Mouse (Mus musculus): ENCODE results near the gene Hist1h4c.

Gene Hist1h4c

GRCm38 (mm10) chr13:23698300-23698693 lies at the start of gene Hist1h4c:
TSS of gene Hist1h4c (minus strand) at chr13:23698454.
- DNase-seq (ENCODE audit: low read depth), result peak; percentile 99

- DNase-seq (ENCODE audit: low read depth), result no peak
These were observed 49.6 kb upstream of the Hist1h4c start for GRCm38 (mm10) chr13:23747892-23748288.

- DNase-seq (ENCODE audit: low read depth), result no peak
These were observed 49.0 kb upstream of the Hist1h4c start for GRCm38 (mm10) chr13:23747081-23747891.

- peak; percentile 82 for DNase-seq (ENCODE audit: low read depth)
These were observed 48.2 kb upstream of the Hist1h4c start, which contains the start of gene Hist1h2bb for GRCm38 (mm10) chr13:23746201-23747080. TSS of gene Hist1h2bb (plus strand) at chr13:23746734.

- DNase-seq (ENCODE audit: low read depth), result peak; percentile 89
These were observed 47.3 kb upstream of the Hist1h4c start, which contains the start of gene Hist1h3c for GRCm38 (mm10) chr13:23745381-23746161. TSS of gene Hist1h3c (minus strand) at chr13:23745602.

- no peak for DNase-seq (ENCODE audit: low read depth)
These were observed 46.4 kb upstream of the Hist1h4c start for GRCm38 (mm10) chr13:23744421-23745380.

GRCm38 (mm10) chr13:23743963-23744362 lies 45.7 kb upstream of the Hist1h4c start:
- DNase-seq (ENCODE audit: low read depth), result no peak

GRCm38 (mm10) chr13:23743215-23743614 lies 45.0 kb upstream of the Hist1h4c start:
- DNase-seq (ENCODE audit: low read depth), result no peak

GRCm38 (mm10) chr13:23742007-23742406 lies 43.8 kb upstream of the Hist1h4c start:
- DNase-seq (ENCODE audit: low read depth), result no peak

GRCm38 (mm10) chr13:23740910-23741309 lies 42.7 kb upstream of the Hist1h4c start:
- DNase-seq (ENCODE audit: low read depth), result no peak

GRCm38 (mm10) chr13:23740256-23740840 lies 42.1 kb upstream of the Hist1h4c start:
- DNase-seq (ENCODE audit: low read depth), result no peak

GRCm38 (mm10) chr13:23739922-23740252 lies 41.6 kb upstream of the Hist1h4c start:
- DNase-seq (ENCODE audit: low read depth), result no peak

- no peak for DNase-seq (ENCODE audit: low read depth)
These were observed 41.0 kb upstream of the Hist1h4c start for GRCm38 (mm10) chr13:23739069-23739921.

- peak; percentile 88 for DNase-seq (ENCODE audit: low read depth)
These were observed 40.4 kb upstream of the Hist1h4c start, which contains the start of gene Hist1h1c for GRCm38 (mm10) chr13:23738677-23739068. TSS of gene Hist1h1c (plus strand) at chr13:23738808.

- DNase-seq (ENCODE audit: low read depth), result no peak
These were observed 39.8 kb upstream of the Hist1h4c start for GRCm38 (mm10) chr13:23738041-23738440.

- no peak for DNase-seq (ENCODE audit: low read depth)
These were observed 38.8 kb upstream of the Hist1h4c start for GRCm38 (mm10) chr13:23737091-23737490.

GRCm38 (mm10) chr13:23732156-23732804 lies 34.0 kb upstream of the Hist1h4c start:
- DNase-seq (ENCODE audit: low read depth), result no peak

GRCm38 (mm10) chr13:23730479-23730878 lies 32.2 kb upstream of the Hist1h4c start:
- DNase-seq (ENCODE audit: low read depth), result no peak

- DNase-seq (ENCODE audit: low read depth), result no peak
These were observed 31.5 kb upstream of the Hist1h4c start for GRCm38 (mm10) chr13:23729706-23730105.
